Mouse (Mus musculus) heart, postnatal 0 days (tissue): ENCODE results near the gene Fmnl1. TPM values are rescaled to one million over a fixed set of nuclear protein-coding genes. Genes with fewer than 3 reads are reported as not detected.
A peak's percentile ranks its signal among the peaks of the same experiment; 100 is the strongest.

Experiments
- ATAC-seq: fragments of 200-750 bp; cut with Nextera tagmentation; 2 replicates; pipeline ENCODE4 v1.8.0; 2017; ENCODE audit warnings: low read depth, moderate number of reproducible peaks, moderate library complexity; ENCODE audit not compliant: insufficient read depth
- DNase-seq: peaks from one replicate; pipeline ENCODE4 v3.0.0-alpha.2; 2016; ENCODE audit warnings: low spot score
- H3K27ac ChIP-seq: fragments of 300-500 bp; sonication (generic); 2 replicates; pipeline ENCODE4 v1.5.1; 2014; ENCODE audit warnings: low read depth, mild to moderate bottlenecking
- H3K27me3 ChIP-seq: fragments of 300-500 bp; sonication (generic); 2 replicates; pipeline ENCODE4 v1.6.1; 2014; ENCODE audit warnings: low read length, mixed read lengths; ENCODE audit not compliant: control insufficient read depth, insufficient read depth
- H3K36me3 ChIP-seq: fragments of 300-500 bp; sonication (generic); replicated peaks from 2 replicates; pipeline ENCODE4 v1.6.1; 2014; ENCODE audit warnings: low read length, mixed read lengths; ENCODE audit not compliant: control insufficient read depth, insufficient read depth
- H3K4me1 ChIP-seq: fragments of 300-500 bp; sonication (generic); 2 replicates; pipeline ENCODE4 v1.6.1; 2014; ENCODE audit warnings: antibody characterized with exemption; ENCODE audit not compliant: control insufficient read depth, insufficient read depth
- H3K4me2 ChIP-seq: fragments of 300-500 bp; sonication (generic); 2 replicates; pipeline ENCODE4 v1.6.1; 2014; ENCODE audit warnings: low read depth, mild to moderate bottlenecking, low read length, moderate library complexity
- H3K4me3 ChIP-seq: fragments of 300-500 bp; sonication (generic); 2 replicates; pipeline ENCODE4 v1.5.1; 2014; ENCODE audit warnings: low read depth, low read length
- H3K9ac ChIP-seq: fragments of 300-500 bp; sonication (generic); replicated peaks from 2 replicates; pipeline ENCODE4 v1.6.1; 2014; ENCODE audit warnings: low read depth, low read length, mixed read lengths
- H3K9me3 ChIP-seq: fragments of 300-500 bp; sonication (generic); replicated peaks from 2 replicates; pipeline ENCODE4 v1.6.1; 2016; ENCODE audit warnings: low read length; ENCODE audit not compliant: control insufficient read depth
- CTCF ChIP-seq: IDR thresholded peaks from 2 replicates; pipeline ENCODE4 v1.5.1; 2016; ENCODE audit warnings: antibody characterized with exemption, control low read depth, low read depth
- EP300 ChIP-seq: IDR thresholded peaks from 2 replicates; pipeline ENCODE4 v1.6.1; 2016; ENCODE audit warnings: antibody characterized with exemption, low read depth
- WGBS: fragments of 180-500 bp; shearing (Covaris S2); extraction: QIAGEN DNeasy Blood & Tissue Kit; methylation state at CpG from one replicate; pipeline ENCODE4 v1.1.7; 2014; 5-methylcytosine and 5-hydroxymethylcytosine counted together
- polyA plus RNA-seq: library from polyadenylated mRNA; unstranded; fragments of >200 nt; fragmentation: Nextera tagmentation; extraction: Ambion mirVana; gene quantifications from 2 replicates; pipeline ENCODE4 v1.2.1, GENCODE M21; 2015
- total RNA-seq: library from RNA; depleted of rRNA; stranded (reverse); fragments of >200 nt; gene quantifications from 2 replicates; pipeline ENCODE4 v1.2.3, GENCODE M21; 2014; ENCODE audit warnings: low replicate concordance

Gene Fmnl1
- total and polyA plus RNA-seq, 2 experiments from 2014 or later = 1.1 to 2.2 TPM

DNA sequence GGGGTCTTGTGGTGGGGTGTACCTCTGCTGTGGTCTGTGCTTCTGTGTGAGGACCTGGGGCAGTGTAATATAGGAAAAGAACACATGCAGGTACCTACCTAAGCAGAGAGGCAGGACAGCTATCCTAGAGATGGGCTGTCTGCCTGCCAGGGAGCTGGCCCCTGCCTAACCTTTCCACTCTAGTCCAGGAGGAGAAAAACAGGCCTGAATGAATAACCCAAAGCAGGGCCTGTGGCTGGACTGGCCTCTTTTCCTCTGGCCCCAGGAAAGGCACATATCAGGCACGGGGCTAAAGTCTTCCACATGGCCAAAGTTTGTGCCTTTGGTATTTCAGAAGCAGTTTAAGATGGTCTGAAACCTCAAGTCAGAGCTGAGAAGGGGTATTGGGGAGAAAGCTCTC, 9.5 kb downstream of the Fmnl1 start:
- Histone ChIP-seq H3K27ac (no peak overlapping the region), H3K36me3 (no peaks in the 10 kb centered on the region), H3K4me3 (no peak overlapping the region), H3K4me2 (no peak overlapping the region), H3K9ac (no peak overlapping the region), H3K9me3 (no peaks in the 10 kb centered on the region), H3K4me1 (0 out of 2 replicates have a peak, but pooled peaks cover 16% of the 10 kb centered on the region), H3K27me3 (no peaks in the 10 kb centered on the region)
- ATAC-seq = no peak
- TF ChIP-seq EP300 = no peak
- TF ChIP-seq CTCF = no peak
- DNase-seq = no peak
- whole genome bisulfite sequencing = 75% methylated on average over 1 of the region's 1 CpGs

DNA sequence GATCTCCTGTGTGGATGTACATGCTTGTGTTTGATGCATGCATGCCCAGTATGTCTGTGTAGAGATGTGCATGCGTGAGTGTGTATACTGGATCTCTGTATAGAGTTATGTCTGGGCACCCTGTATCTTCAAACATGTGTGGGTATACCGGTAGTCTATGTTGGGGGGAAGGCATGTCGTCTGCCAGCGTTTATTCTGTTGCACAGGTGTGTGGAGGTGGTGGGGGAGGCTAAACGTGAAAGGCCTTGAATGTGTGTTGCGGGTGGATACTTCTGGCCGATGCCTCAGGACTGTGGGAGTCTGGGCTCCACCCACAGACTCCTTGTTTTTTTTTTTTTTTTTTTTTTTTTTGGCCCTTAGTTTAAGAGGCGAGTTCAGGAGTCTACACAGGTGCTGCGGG, 10.4 kb downstream of the Fmnl1 start:
- 81% methylated on average over 9 of the region's 9 CpGs for WGBS
- ATAC-seq = no peak
- H3K4me3 ChIP-seq = no peak overlapping the region
- TF ChIP-seq CTCF (no peak), EP300 (no peak)
- no peak overlapping the region for H3K9ac ChIP-seq
- no peaks in the 10 kb centered on the region for H3K36me3 ChIP-seq
- no peak for DNase-seq
- no peaks in the 10 kb centered on the region for H3K27me3 ChIP-seq
- H3K9me3 ChIP-seq = no peaks in the 10 kb centered on the region
- no peak overlapping the region for H3K27ac ChIP-seq
- H3K4me2 ChIP-seq = no peak overlapping the region
- 0 out of 2 replicates have a peak, but pooled peaks cover 16% of the 10 kb centered on the region for H3K4me1 ChIP-seq

DNA sequence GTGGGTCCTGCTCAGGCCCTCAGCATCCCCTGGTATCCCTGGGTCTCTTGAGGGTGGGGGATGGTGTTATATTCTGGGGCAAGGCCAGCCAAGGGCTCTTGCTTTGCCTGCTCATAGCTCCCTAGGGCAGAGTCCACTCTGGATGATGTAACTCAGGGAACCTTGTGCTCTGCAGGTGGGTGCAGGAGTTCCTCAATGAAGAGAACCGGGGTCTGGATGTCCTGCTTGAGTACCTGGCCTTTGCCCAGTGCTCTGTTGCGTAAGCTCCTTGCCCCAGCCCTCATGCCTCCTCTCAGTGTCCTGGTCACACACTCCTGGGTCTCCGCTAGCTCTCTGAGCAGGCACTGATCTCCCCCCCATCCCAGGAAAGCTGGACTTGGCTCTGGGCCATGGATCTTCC, 11.0 kb downstream of the Fmnl1 start:
- no peak overlapping the region for H3K4me3 ChIP-seq
- 77% methylated on average over 3 of the region's 3 CpGs for WGBS
- no peak for TF ChIP-seq EP300
- no peak for TF ChIP-seq CTCF
- no peaks in the 10 kb centered on the region for H3K27me3 ChIP-seq
- H3K4me1 ChIP-seq = 0 out of 2 replicates have a peak, but pooled peaks cover 13% of the 10 kb centered on the region
- H3K36me3 ChIP-seq = no peaks in the 10 kb centered on the region
- no peak for DNase-seq
- no peak overlapping the region for H3K9ac ChIP-seq
- H3K9me3 ChIP-seq = no peaks in the 10 kb centered on the region
- no peak overlapping the region for H3K4me2 ChIP-seq
- no peak overlapping the region for H3K27ac ChIP-seq
- ATAC-seq = no peak

DNA sequence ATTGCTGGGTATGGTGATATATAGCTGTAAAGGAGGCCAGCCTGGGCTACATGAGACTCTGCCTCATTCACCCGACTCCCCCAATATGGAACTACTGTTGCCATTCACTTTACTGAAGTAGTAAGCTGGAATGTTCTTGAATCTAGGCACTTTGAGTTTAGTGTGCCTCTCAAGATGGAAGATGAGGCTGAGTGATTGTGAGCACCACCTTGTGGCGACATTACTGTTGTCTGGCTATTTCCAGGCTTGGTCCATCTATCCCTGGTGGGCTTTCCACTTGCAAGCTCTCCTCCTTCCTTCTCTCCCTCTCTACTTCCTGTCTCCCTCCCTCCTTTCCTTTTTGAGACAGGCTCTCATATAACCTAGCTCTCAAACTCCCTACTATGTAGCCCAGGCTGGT, 14.0 kb downstream of the Fmnl1 start:
- Histone ChIP-seq H3K9me3 (no peaks in the 10 kb centered on the region), H3K4me3 (no peak overlapping the region), H3K4me2 (no peak overlapping the region), H3K4me1 (no peaks in the 10 kb centered on the region), H3K9ac (no peak overlapping the region), H3K27ac (no peak overlapping the region), H3K36me3 (no peaks in the 10 kb centered on the region), H3K27me3 (no peaks in the 10 kb centered on the region)
- TF ChIP-seq EP300 (no peak), CTCF (peak; percentile 76)
- 32% methylated on average over 2 of the region's 2 CpGs for WGBS
- peak; percentile 24; the same call in 1 of the 2 replicates for ATAC-seq
- peak; percentile 58 for DNase-seq

DNA sequence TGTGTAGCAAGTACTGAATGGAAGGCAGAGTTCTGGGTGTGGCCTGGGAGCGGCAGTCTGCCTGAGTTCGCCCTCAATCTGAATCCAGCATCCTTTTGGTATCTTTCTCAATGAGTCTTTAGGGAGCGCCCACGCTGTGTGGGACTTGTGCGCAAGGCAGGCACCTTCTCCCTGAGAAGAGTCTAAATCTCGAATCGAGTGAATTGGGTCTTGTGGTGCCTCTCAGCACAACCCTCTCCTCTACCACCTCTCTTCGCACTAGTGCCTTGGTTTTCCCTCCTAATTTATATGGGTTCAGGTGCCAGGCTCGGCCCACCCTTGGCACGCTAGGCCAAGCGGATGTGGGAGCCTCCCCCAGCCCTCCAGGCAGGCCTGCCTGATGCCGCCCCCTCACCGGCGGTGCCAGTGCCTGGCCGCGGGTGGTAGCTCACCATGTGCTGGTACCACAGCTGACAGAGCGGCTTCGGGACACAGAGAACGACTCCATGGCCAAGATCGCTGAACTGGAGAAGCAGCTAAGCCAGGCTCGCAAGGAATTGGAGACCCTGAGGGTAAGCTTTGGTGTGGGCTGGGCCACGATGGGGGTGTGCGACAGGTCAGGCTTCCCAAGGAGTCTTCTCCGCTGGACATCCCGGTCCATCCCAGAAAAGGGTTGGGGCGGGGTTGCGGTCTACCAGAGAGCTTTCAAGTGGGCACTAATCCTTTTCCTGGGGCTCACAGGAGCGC, 21.5 kb downstream of the Fmnl1 start:
- DNase-seq = no peak
- H3K27ac ChIP-seq = no peak overlapping the region
- 24% methylated on average over 28 of the region's 28 CpGs for WGBS
- ATAC-seq = no peak
- no peaks in the 10 kb centered on the region for H3K36me3 ChIP-seq
- H3K9me3 ChIP-seq = no peaks in the 10 kb centered on the region
- TF ChIP-seq EP300 (no peak), CTCF (no peak)
- H3K9ac ChIP-seq = no peak overlapping the region
- peak overlapping the region; percentile 35; the same call in 1 of the 2 replicates for H3K4me2 ChIP-seq
- H3K27me3 ChIP-seq = peaks cover 66% of the 10 kb centered on the region
- H3K4me1 ChIP-seq = no peaks in the 10 kb centered on the region
- no peak overlapping the region for H3K4me3 ChIP-seq
